Mouse (Mus musculus) spleen, postnatal 10 days (tissue): Measurements from ENCODE around the gene Hivep1.

ENCODE experiments used
- DNase-seq, 2 experiments: peaks; one replicate each; pipeline ENCODE4 v3.0.0; 2021 to 2022; ENCODE audit warnings: low spot score in 2 of 2

Gene Hivep1

DNA sequence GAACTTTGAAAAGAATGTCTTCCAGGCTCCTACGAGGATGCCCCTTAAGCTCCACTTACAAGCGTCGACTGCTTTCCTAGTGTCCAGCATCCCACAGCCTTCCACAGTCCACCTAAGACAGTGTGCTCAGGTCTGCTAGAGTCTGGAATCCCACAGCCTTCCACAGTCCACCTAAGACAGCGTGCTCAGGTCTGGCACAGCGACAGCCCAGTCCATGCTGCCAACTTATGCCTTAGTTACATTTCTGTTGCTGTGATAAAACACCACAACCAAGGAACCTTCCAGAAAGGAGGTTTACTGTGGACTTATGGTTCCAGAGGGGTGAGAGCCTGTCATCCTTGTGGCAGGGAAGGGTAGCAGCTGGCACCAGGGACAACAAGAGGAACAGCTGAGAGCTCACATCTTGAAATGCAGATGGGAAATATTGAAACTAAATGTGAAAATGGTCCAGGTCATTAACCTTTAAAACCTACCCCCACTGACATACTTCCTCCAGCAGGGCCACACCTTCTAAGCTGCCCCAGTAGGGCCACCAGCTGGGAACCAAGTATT, 25.0 kb downstream of the Hivep1 start:
- DNase-seq = no peak

DNA sequence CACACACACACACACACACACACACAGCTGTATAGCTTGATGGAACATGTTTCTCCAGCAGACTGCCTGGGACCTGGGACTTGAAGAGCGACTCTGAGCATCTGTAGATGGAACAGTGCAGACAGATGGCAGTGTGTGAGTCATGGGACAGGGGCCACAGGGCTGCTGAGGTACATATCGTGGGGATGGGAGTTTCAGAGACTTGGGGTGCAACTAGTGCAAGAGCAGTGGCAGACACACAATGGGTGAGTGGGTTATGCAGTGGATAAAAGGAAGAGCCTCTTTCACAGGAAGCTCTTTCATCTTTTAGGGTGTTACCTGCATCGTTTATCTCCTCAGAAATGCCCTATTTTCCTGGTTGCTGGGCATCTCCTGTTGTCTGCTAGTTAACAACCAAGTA, 25.8 kb downstream of the Hivep1 start:
- DNase-seq = no peak

DNA sequence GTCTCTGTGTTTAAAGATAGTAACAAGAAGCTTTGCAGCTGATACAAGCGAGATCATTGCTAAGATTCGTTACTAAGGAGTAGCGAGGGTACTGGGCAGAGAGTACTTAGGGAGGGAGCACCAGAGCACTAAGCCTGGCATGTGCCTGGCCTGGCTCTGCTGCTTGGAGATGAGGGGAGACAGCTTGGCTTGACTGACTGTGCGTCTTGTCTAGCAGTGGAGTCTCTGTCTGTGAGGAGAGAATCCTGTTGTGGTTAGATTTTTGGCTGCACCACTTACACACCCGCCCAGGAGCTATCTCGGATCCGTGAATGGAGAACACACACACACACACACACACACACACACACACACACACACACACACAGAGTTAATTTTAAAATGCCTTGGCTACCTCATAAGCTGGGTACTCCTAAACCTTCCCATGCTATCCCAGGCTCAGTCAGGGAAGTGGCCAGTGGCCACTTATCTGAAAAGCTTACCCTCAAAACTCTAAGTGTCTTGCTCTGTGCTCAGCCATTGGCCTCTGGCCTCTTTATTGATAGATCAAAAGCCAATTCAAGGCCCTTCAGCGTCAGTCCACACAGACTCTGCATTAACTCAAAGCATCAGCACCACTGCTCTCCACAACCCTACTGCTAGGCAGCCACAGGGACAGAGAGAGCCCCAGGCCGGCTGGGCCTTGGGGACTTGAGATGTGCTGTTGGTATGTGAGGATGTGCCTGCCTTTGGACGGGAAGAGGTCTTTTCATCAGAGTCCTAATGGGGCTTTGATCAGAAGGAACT, 28.5 kb downstream of the Hivep1 start:
- DNase-seq = no peak

DNA sequence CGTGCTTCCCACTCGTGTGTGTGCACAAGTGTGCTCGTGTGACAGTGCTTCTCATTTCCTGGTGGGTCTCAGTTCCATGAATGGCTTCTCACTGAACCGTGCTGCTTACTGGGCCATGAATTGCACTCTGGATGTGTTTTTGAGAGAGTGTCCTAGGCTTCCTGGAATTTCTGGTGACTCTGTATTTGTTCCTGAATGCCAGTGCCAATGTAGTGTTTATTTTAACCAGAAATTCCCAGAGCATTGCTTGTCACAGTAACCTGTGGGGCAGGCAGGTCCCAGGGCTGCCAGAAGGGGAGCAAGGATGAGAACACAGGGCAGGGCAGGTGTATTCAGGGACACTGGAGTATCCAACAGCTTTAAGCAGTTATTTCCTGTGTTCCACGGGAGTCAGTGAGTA, 36.5 kb downstream of the Hivep1 start:
- no peak for DNase-seq

DNA sequence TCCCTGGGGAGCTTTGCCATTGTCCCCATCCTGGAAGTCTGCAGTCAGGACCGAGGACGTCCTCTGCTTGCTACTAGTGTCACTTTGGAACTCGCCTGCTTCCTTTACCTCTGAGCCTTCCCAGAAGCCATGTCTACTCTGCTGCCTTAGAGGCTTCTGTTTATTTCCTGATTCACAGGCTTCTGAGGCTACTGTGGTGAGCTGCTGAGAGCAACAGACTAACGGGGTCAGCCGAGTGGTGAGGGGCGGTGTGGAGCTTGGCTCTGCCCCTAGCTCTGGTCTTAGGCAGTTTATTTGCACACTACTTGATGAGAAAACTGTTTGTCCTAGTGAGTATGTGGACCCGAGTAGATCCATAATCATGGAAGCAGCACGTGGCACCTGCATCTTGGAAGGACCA, 37.2 kb downstream of the Hivep1 start:
- DNase-seq = no peak

DNA sequence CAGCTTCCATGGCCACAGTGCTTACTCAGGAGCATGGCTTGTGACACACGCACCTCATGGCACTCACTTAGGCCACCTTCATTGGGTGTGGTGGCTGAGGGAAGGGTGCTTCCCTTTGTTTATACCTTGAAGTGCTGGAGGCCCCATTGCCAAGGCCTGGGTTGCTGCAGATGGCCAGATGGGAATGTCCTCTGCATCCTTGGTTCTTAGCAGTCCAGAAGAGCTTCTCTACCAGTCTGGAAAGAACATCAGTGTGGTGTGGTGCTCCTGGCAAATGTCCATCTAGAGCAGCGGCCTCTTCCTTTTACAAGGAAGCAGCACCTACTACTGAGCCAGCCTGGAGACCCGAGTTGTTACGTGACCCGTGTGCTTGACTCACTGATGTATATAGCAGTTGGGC, 38.9 kb downstream of the Hivep1 start:
- no peak for DNase-seq

DNA sequence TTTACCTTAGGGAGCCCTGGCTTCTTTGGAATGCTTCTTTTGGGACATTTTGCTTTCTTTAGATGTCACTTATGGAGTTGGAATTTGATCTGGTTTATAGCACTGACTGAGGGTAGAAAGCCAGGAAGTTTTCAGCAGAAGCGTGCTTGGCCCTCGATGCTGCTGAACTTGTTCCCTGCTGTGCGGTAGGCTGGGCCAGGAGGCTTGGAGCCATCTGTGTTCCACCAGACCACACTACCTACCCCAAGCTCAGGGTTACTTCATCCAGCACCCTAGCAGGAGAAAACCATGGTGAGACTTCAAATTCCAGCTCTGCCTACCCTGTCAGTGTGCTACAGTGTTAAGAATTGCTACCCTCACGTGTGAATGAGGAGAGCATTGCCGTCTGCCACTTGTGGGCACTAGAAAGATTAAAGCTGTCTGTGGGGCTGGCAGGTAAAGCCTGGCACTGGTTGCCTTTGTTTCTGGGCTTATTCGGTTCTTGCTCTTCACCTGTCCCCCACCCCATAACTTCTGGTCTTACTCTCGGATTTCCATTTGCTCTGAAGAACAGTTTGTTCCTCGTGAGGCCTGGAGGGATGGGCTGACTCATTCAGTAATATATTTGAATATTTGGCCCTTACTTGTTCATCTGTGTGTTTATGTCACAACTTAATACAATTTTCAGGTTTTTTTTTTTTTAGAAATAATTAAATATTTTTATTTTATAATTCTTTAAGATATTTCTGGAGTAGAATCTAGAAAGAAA, 40.7 kb downstream of the Hivep1 start:
- DNase-seq = no peak

DNA sequence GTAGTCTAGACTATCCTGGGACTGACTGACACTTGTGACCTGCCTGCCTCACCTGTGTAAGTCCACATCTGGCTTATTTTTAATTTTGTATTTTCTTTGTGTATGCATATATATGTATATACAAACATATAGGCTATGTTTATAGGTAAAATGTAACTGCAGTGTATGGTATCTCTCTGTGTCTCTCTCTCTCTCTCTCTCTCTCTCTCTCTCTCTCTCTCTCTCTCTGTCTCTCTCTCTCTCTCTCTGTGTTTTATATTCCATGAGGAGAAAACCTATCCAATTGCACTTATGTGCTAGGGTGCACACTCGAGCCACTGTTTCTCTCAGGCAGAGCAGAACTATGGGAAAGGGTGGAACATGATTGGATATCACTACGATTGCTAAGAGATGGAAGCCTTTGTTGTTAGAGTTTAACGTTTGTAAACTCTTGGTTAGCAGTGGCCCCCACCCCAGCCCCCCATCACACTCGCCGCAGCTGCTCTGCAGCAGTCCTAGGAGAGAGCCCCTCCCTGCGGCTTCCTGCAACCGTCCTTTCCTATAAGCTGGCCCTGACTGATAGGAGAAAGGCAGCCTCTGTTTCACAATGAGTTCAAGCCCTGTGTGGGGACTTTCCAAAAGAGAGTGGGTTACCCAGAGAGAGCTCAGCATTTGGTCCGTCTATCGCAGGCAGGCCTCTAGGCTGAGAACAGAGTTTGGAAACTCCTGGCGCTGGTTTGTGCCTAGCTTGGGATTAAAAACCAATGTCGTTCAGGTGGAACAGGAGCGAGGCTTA, 41.6 kb downstream of the Hivep1 start:
- DNase-seq = peak in 1 of 2 experiments; percentile 38

DNA sequence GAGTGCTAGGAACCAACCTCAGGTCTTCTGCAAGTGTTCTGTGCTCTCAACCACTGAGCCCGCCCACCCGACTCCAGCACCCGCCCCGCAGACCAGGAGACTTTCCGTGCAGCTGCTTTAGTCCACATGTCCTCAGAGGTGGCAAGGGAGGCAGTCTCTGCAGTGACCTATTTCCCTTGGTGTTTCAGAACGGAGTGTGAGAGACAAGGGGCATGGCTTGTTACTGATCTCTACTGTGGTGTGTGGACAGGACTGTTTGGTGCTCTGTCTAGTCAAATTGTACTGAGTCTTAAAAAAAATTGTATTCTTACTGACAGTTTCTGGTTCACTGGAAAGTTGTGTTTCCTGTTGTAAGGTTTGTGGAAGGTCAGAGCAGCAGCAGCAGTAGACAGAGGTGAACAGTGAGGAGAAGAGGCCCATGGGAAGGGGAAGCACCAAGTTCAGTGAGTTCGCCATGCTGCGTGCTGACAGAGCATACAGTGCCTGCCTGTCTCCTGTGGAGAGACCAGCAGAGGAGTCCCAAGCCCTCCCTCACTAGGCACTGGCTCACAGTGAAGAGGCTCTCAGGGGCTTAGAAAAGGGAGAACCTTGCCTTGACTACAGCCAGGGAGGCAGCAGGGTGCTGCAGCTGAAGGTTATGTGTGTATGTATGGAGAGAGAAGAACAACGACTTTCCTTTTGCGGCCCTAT, 44.1 kb downstream of the Hivep1 start:
- DNase-seq = peak; percentile 33 to 46

DNA sequence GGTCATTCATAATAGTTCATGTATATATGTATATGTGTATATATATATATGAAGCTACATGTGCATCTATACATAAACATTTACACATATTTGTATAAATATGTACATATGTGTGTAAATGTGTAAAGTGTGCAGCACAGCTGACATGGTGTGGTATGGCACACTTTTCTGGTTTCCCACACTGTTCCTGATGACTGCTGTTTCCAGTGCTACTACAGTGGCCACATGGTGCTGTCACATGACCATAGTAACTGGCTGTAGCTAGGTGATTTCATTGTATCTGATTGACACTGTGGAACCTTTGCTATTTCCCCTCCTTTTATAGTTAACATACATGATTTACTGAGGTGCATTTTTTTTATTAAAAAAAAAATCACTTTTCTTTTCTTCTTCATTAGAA, 45.3 kb downstream of the Hivep1 start:
- no peak for DNase-seq

DNA sequence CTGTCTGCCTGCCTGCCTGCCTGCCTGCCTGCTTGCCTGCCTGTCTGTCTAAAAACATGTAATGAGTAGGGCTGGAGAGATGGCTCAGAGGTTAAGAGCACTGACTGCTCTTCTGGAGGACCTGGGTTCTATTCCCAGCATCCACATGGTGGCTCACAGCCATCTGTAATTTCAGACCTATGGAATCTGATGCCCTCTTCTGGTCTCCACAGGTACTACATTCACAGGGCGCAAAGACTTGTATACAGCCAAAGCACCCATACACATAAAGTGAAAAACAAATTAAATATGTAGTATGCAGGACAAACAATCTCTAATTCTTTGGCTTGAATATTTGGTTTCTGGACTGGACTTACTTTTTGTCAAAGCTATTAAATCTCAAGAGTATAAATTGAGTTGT, 46.7 kb downstream of the Hivep1 start:
- DNase-seq = peak in 1 of 2 experiments; percentile 30

DNA sequence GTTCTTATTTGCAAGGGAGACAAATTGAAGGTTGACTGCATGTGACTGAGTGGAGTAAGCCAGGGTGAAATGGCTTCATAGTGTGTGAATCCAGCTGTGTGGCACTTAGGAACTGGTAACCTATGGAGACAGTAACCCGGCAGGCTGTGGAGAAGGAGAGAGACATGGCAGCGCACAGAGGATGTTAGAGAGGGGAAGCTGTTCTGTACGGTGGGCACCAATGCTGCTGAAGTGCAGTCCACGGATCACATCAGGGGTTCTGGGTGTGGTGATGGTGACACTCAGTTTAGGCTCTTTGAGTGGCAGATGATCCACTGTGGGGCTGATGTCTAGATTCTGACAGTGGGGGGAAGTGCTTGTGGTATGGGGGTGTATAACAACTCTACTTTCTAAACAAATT, 47.7 kb downstream of the Hivep1 start:
- no peak for DNase-seq

DNA sequence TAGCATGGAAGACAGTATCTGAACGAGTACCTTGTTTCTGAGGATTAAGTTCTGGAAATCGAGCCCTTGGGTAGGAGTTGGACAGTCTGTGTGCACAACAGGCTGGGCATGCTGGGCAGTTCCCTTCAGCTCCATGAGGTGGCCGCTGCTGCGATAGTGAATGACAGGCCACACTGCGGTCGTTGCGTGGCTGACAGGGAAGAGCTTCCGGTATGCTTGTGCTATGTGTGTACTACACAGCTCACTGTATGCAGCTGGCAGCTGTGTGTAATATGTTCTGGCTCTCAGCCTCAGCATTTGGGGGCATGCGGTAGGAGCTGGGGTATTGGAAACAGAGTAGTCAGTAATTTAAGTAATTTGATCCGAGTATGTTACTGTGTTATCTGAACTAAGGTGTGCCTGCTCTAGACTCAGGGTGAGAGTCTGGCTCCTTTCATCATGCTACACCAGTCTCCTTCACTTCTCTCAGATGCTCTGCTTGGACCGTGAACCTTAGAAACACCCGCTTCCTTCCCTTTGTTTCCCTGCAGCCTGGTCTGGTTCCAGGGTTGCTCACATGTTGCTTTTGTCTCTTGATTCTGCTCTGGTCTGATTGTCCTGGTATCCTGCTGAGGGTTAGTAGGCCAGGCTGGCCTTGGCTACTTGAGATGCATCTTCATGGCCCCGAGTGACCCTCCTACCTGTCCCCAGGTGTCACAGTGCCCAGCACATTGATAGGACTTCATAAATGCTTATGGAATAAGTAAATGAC, 49.8 kb downstream of the Hivep1 start:
- peak in 1 of 2 experiments; percentile 48 for DNase-seq

DNA sequence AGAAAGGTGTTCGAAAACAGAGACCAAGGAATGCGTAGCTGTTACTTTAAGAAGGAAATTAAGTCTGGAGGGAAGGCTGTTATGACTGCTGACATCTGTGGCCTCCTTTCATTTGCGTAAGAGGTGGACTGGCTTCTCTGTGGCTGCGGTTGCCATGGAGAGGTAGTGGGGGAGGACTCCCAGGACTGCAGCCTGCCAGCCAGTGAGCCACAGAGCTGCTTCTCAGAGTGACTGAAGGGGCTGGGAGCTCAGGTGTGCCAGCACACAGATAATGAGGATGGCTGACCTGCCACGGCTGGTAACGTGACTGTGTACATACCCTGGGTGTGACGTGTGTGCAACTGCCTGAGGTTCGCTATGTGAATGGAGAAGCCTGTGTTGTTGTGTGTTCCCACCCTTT, 51.2 kb downstream of the Hivep1 start:
- peak; percentile 39 to 69 for DNase-seq

DNA sequence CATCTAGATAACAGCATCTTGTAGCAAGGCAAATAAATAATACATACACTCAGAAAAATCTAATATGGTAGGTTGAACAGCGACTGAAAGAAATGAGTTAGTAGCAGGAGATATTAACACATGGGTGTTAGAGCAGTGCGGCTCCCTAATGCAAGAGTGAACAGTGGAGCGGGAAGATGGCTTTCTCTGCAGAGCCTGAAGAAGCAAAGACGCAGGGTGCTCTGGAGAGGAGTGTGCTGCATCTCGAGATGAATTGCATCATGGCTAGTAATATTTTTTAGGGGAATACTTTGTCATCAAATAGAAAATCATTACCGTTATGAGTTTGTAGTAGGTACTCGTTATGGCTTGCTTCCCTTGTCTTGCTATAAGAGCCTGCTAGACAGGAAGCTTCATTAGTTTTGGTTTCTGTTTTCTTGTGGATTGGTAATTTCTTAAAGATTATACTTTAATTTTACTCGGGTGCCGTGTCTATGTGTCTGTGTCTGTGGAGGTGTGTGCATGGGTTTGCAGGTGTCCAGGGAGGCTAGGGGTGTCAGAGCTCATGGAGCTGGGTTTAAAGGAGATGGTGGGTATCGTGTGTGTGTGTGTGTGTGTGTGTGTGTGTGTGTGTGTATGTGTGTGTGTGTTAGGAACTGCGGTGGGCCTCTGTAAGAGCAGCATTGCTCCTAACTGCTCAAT, 51.8 kb downstream of the Hivep1 start:
- DNase-seq = peak in 1 of 2 experiments; percentile 39

DNA sequence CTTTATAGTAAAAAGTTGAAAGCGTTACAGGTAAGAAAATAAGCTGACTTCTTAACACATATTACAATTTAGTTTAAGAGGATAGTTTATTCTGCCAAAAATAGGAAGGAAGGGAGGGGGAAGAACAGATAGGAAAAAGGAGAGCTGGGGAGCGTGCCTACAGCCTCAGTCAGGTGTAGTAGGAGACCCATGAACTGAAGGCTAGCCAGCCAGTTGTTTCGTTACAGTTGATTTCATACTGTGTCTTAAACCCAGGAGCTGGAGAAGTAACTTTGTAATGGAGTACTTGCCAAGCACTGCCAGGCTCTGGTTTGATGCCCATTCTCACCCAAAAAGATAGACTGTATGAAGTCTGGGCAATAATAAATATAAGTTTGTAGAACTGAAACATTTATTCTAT, 52.5 kb downstream of the Hivep1 start:
- no peak for DNase-seq

DNA sequence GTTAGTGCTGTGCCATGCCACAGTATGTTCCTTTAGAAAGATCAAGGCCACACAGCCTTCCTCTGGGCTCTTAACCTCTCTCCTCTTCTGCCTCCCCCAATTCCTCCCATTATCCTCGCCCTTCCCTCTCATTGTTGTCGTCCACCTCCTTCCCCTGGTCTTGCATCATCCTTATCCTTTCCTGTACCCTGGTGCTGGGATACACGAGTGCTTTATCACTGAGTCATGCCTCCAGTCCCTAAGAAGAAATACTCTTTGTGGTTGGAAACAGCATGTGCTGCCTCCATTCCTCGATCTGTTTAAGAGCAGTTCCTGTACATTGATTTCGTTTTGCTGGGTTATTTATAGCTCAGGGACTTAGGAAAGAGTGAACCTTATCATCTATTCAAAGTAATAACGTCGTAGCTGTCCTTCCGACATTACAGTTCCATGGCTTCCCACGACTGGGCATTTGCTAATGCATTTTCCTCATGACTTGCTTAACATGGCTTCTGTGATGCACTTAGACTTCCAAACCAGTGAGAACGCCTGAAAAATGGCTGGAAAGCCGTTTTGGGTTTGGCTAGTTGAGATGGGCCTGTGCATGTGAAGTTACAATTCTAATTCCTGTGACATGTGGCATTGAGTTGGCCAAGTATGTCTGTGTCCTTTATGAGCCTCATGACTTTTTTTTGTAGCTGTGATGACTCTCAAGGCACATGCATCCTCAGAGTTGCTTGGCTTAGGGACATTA, 56.8 kb downstream of the Hivep1 start:
- no peak for DNase-seq

DNA sequence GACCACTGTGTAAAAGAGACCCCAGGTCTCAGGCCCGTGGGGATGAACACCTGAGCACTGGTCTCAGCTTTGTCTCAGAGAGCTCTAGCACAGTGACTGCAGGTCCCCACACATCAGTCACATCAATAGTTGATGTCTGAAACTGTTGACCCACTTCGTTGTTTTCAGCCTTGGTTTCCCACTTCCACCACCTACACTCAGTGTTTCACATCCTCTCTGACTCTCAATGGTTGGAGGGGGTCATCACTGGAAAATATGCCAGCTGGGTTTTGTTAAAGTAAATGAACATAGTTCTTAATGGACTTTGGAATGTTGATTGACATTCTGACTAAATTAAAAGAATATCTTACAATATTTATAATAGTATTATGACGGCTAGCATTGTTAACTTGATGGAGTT, 58.6 kb downstream of the Hivep1 start:
- no peak for DNase-seq

DNA sequence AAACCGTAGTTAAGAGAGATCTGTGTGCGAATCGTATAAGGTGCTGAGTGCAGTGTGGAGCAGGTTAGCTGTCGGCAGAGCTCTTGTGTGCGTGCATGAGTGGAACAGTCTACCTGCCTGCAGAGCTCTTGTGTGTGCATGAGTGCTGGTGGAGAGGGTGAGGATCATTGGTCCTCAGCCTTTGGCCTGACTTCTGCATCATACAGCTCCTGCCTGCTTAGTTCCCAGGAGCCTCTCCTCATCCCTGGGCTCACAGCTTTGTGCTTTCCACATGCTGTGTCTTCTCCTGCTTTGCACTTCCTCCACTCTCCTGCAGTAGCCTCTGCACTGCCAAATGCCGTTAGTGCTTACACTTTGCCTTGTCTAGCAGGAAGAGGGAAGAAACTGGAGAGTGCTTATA, 60.2 kb downstream of the Hivep1 start:
- no peak for DNase-seq

DNA sequence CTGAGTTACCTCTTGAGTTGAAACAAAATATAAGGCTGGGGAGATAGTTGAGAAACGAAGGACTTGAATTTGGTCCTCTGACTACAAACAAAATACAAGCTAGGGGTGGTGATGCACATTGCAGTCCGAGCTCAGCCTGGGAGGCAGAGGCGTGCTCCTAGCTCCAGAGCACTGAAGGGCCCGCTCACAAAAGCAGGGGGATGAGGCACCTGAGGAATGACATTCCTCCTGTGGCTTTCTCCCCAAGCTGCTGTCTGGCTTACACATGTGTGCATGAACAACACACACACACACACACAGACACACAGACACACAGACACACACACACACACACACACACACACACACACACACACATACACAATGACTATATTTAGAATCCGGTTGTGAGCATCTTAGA, 60.9 kb downstream of the Hivep1 start:
- DNase-seq = no peak
